Mouse (Mus musculus) retina, embryonic 14.5 days (tissue): ENCODE measurements around the gene Rbm15b.

Source experiments
- DNase-seq: peaks from one replicate; pipeline ENCODE4 v3.0.0-alpha.2; 2015; ENCODE audit warnings: low spot score

Rbm15b gene

GRCm38 (mm10) chr9:106886828-106887702, at the start of gene Rbm15b:
TSS of gene Rbm15b (minus strand) at chr9:106887428.
- peak; percentile 99 for DNase-seq

DNA sequence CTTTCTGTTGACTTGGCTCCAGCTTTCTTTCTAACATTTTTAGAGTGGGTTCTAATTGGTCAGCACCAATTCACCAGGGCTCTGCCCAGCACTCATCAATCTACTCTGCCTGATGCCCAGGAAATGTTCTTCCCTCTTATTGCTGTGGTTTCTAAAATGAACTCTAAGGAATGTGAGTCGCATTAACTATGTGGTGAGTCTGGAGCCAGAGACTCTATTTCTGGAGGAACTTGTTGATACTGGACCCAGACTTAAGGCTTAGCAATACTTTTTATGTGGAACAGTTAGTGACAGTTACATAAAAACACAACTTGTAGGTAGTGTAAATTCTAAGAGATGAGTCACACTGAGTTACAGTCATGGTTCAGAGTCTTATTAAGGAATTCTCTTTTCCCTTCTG, 47.8 kb upstream of the Rbm15b start:
- DNase-seq: no peak

DNA sequence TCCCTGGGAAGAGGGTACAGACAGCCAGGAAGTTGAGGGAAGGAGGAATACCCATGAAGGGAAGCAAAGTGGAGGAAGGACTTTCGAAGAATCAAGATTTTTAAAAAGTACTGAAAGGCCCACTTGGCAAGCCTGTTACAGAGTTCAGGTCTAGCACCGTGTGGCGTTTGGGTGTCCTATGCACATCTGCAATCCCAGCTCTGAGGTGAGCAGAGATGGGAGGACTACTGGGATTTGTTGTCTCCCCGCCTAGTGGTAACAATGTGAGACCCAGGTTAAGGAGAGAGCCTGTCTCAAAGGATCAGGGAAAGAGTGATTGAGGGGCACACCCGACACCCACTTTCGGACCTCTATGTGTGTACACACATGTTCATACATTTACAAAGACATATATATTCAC, 27.6 kb upstream of the Rbm15b start:
- DNase-seq: no peak

GRCm38 (mm10) chr9:106913759-106914158, 26.5 kb upstream of the Rbm15b start:
- DNase-seq: no peak

GRCm38 (mm10) chr9:106911624-106912023, 24.4 kb upstream of the Rbm15b start:
- no peak for DNase-seq

DNA sequence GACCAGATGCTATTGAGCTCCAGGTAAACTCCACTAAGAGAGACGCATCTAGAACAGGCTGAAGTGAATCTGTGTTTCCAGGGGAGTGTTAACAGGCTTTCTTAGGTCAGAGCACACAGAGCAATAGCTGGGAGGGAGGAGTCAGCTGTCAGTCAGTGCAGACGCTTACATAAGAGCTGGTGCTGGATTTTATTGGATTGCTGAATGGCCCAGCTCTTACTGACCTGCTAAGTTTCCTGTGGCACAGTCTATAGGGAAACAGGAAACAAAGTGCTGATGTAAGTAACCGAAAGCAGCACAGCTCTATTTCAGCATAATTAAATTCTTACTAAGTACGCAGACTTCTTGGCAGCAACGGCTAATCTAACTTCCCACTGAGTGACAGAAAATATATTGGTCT, 21.5 kb upstream of the Rbm15b start:
- no peak for DNase-seq

GRCm38 (mm10) chr9:106908174-106908573, 20.9 kb upstream of the Rbm15b start:
- no peak for DNase-seq

DNA sequence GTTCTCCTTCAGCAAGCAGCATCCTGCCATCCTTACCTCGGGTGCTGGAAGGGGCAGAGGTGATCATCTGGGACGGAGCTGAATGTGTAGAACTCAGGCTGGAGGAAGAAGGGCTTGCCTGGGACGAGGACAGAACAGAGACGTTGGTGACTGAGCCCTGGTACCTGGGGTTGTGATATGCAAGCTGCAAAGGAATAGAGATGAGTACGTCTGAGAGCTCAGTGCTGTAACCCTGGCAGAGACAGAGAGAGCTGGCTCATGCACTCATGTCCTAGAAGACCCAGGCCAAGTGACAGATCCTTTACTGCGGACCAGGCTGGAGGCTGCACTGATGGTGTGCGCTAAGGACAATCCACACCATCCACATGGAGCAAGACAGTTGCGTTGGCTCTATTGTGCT, 19.4 kb upstream of the Rbm15b start:
- DNase-seq: no peak

DNA sequence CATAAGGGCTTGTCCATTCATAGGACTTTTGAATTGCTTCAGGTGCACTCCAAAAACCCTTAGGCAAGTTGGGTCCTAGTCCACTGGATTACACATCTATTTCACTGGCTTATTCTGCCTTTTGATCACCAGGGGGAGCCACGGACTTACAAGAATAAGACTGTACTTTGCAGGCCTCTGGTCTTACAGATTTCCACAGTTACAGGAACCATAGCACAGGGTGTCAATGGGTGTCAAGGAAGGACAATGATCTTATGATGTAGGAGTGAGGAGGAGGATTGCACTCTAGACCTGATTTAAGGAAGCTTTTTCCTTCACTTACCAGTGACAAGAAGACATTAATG, 16.5 kb upstream of the Rbm15b start:
- peak; percentile 78 for DNase-seq

DNA sequence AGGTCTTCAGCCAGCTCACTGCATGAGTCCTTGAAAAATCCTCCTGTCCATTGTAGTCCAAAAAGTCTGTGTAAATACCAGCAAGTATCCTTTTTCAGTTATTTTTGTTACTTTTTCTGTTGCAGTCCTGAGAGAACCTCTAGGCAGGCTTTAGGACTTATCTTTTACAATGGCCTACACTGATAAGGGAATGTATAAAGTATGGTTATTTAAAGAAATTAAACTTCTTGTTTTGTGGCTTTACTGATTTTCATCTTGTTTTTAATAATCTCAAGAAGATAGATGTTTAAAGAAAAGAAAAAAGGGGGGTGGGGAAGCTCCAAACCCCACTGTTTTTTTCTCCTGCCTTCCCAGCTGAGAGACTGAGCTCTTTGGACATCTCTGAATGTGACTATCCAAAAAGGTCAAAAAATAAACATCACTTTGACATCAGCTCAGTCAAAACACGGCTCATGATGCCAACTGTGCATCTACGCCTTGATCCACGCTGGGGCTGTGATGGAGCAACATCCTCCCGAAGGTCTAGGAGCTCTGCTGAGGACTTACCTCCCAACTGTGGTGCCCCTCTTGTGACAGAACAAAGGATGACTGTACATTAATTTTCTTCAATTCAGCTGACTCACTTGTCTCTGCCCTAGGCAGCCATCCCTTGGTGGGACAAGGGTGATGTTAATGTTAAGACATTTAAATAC, 16.0 kb upstream of the Rbm15b start:
- DNase-seq: no peak

DNA sequence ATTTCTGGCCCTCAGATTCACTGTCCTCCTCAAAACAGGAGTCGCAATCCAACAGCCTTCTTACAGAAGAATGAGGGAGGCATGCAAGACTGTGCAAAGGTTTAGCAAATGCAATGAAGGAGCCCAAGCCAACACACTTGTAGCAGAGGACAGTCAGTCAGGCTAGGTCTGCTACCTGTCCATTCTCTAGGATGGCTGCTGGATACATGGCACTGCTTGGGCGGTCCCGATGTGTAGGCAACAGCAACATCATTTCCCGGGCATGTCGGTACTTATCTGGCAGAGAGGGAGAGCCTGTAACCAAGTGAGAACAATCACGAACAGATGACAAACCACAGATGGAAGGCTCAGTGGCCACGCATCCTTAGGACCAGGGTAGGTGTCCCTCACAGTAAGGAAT, 14.4 kb upstream of the Rbm15b start:
- DNase-seq: no peak

DNA sequence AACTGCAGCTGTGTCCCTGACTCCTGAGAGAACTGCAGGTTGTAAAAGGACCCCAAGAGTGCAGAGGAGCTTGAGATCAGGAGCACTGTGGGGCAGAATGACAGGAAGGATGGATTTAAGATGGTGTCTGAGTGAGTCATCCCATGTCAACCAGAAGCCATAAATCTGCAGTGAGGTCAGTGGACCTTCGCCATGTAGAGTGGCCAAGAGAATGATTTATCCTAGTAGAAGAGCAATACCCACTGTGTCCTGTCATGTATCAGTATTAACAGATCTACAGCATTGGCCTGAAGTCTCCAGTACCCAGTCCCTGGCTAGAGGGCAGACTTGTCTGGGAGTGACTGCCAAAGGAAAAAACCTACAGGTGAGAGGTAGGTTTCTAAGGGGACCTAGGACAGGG, 11.7 kb upstream of the Rbm15b start:
- no peak for DNase-seq

DNA sequence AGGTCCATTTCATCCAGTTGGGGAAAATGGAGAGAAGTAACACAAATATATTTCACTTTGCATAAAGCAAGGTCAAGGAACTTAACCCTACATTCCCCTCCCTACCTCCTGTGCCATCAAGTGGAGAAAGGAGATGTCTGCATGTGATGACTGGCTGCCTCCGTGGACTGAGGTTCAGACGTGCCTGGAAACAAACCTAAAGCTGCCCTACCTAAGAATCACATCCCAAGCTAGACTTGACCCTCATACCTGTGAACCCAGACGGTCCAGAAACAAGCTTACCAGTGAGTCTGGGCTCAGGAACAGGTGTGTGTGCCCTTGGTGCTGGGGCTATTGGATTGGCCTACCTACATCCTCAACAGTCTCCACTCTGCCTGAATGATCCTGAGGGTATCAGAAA, 6.1 kb upstream of the Rbm15b start:
- DNase-seq: no peak

DNA sequence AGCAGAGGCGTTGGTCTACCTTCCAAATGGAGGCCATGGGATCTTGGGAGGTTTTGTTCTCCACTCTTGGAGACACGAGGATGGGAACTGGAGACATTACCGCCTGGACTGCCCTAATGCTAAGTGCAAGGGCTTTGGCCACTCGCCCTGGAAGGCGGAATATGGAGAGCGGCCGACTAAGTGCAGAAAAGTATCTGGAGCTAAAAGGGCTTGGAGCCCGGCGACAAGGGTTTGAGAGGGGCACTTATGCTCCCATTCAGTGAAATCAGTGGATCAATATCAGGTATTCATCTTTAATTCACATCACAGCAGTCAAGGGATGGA, 5.3 kb upstream of the Rbm15b start:
- DNase-seq: no peak

DNA sequence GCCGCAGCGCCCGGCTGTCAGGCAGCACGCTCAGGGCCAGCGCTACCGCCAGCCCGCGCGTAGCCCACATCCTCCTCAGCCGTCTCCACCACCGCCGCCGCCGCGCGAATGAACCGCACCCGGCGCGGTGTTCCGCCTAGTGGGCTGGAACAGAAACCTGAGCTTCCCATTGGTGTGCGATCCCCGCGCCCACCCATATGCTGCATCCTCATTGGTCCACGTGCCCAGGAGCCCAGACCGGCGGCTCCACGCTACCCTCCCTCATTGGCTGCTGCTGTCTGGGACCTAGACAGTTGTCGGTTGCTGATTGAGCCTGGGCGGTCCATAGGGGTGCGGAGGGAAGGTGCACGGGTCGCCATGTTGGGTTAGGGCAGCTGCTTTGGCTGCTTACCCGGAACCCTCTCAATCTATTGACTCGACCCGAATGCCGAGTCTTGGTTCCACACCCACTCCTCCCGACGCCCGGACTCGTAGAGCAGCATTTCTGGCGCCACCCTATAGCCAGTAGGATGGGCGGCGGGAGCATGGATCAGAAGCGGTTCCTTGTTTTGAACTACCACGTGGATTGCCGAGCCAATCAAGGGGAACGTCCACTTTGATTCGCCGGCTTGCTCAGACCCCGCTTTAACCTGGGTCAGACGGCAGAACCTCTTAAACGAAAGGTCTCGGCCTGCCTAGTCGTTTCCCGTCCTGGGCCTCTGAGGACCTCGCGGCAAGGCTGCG, 4.8 kb upstream of the Rbm15b start, which contains the start of gene Manf:
TSS of gene Manf (minus strand) at position 151 of the 723 bp plus-strand sequence.
- DNase-seq: peak; percentile 98

DNA sequence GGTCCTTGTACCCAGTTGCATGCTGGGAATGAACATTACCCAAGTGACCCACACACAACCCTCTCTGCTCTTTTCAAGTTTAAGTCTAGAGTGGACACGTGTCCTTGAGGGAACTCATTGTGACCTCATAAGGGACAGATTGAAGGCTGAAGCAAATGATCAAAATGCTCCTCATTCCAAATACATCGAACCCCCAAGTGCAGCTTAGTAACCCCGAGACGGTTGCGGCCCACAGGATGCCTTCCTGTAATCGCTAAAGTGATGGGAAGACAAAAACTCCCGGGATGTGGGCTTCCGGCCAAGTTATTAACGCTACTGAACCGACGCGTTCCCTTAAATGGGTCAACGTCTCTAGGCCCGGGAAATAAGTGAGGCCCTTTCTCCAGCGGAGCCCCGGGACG, 4.1 kb upstream of the Rbm15b start:
- peak; percentile 50 for DNase-seq

DNA sequence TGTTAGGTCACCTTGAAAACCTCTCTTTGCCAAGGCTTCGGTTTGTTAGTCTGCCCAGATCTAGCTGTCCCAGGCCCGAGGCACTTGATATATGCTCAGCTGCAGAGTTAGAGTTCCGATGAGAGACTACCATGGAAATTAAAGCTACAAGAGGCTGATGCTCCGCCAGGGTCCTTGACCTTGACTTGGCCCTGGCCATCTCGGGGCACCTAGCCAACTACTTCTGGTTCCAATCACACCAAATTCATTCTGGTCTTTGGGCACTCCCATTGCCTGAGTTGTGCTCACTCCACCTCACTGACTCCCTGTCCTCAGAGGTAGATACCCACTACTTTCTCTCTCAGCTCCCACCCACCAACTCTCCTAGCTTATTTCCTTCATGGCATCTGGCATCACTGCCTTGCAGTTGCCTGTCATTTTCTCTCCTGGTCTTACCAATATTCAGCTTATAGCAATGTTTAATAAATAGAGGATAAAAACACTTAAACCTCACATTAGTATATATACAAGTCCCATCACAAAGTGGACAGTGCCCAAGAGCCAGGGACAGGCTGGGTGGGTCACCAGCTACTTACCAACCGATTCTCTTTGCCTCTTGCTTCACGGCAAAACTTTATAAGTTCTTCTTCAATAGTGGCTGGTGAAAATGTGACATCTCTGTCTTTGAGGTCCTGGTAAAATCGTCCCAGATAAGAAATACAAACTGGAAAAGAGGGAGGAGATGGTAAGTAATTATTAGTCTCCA, 3.4 kb upstream of the Rbm15b start:
- DNase-seq: no peak

DNA sequence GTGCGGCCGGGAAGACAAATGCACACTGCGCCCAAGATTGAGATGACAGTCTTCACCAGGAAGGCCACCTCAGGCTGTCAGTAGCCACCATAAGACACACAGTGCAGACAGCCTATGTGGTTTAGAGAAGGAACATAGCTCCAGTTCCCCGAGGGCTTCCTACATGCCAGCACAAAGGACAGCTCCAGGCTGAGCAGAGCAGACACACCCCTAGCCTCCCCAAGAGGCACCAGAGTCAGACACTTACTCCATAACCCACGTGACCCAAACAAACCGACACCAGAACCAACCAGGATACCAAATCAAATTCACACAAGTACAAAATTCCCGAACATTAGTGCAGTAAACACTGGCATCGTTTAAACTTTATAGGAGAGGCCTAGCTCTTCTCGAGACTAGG, 2.1 kb upstream of the Rbm15b start:
- no peak for DNase-seq

DNA sequence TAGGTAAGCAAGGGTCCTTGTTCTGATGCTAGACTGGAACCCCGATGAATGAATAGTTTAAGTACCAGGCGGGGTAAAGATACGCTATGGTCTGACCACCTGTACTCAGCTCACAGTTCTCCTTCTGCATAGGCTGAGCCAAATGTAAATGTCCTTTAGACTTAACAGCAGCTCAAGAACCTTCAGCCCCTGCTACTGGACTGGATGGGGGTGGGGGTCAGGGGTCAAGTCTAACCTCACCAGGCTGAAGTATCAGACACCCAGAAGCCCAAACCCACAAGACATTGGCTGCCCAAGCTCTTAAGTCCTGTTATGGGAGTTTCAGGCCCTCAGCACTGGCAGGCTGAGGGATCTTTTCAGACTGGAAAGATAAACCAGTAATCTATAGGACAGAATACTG, 1.1 kb upstream of the Rbm15b start:
- no peak for DNase-seq

DNA sequence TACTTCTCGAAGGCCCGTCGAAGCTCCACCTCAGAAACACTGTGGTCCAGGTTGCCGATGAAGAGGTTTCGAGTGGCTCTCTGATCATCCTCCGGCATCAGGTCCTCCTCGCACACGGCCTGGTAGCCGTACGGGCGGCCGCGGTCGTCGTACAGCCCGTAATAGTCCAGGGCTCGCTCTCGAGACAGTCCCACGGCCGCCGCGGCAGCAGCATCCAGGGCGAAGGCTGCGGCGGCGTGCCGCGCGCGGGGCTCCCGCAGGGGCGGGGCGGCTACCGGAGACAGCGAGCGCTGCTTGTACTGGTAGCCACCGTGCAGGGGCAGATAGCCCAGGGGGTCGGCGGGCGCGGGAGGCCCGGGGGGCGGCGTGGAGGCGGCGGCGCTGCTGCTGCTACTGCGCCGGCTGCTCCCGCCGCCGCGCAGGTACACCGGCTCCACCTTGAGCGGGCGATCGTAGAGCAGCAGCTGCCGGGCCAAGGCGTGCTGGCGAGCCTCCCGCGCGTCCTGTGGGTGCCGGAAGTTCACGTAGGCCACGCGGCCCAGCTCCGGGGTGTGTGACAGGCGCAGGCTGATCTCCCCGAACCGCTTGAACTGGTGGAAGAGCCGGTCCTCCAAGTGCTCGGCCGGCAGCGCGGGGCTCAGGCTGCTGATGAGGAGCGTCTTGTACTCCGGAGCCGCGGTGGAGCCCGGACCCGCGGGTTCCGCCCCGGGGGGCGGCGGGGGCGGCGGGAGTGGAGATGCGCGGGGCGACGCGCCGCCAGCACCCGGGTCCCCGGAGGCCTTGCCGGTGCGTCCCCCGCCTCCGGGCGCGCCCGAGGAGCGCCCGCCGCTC, 1.1 kb downstream of the Rbm15b start:
- DNase-seq: peak; percentile 40
